Mouse (Mus musculus) layer of hippocampus, postnatal 25 days (tissue): ENCODE results near the gene Sec61b. TPM values are rescaled to one million over a fixed set of nuclear protein-coding genes. Genes with fewer than 3 reads are reported as not detected.
A peak's percentile ranks its signal among the peaks of the same experiment; 100 is the strongest.

Source experiments
- DNase-seq, 2 experiments: peaks; one replicate each; pipeline ENCODE4 v3.0.0; 2022; ENCODE audit warnings: mixed read lengths in 2 of 2, low spot score in 1 of 2; ENCODE audit errors: extremely low spot score in 1 of 2
- total RNA-seq, 2 experiments: library from RNA; stranded (reverse); gene quantifications; 2 replicates each; pipeline ENCODE4 v1.2.3; 2021

The Sec61b gene
- total RNA-seq, 2 experiments from 2014 or later = 48.0 to 56.8 TPM

GRCm38 (mm10) chr4:47480095-47480494, 5.6 kb downstream of the Sec61b start:
- DNase-seq = no peak

GRCm38 (mm10) chr4:47480576-47480975, 6.1 kb downstream of the Sec61b start:
- DNase-seq = no peak

DNA sequence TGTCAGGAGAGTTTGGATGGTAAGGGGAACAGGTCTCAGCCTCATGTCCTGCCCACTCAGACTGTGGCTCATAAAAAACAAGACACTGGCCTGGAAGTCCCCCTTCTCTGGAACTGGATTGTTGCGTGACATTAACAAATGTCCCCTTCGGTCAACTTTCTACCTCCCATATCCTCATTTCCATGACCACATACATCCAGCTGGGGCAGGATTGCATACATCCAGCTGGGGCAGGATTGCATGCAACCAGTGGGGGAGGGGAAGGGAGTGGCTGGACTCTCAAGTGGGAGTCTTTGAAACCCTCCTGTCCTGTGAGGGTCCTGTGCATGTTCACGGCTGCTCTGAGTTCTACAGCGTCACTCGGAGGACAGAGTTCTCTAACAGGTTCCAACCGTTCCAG, 16.8 kb downstream of the Sec61b start:
- DNase-seq = no peak

DNA sequence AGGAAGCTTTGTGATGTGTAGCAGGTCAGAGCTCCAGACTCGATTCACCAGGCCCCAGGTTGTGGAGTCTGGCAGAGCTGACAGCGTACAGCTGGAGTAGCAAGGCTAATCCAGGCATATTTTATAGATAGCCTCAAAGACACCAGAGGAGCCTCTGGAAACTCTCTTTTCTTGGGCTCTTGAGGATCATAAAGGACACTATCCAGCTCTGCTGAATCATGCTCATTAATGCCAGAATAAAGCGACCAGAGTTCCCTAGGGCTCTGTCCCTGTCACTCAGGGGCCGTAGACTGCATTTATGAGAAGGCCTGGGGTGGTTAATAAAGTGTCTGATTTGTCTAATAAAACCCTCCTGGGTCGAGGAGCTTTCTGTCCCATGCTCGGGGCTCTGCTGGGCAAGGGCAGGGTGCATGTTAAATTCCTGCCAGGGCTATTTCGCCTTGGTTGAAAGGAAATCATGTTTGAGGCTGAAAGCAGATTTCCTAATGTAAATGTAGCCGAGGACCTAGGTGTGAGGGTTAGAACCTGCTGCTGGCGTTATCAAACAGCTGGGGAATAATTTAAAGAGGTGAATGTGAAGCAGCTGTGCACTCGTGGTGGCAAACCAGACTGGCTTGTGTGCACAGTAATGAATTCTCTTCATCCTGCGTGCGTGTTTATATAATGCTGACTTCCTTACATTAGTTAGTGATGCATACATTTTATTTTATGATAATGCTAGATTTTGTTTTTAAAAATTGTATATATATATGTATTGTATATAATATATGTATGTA, 18.0 kb downstream of the Sec61b start:
- DNase-seq = no peak

DNA sequence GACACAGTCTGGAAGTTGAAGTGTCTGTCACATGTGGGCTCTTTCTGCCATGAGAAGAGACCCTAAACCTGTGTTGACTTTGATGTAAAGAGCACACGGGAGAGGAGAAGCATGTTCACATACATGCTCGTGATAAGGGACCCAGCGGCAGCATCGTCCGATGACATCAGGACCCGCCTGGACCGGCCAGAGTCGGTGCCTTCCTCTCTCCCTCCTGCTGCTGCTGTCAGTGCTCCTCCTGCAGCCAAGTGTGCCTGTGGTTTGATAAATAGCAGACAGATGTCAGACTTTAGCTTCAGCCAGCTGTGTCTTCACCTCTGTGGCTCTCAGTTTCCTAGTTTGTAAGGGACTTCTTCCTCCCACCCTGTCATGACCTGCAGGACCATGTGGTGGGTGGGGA, 19.0 kb downstream of the Sec61b start:
- no peak for DNase-seq

- no peak for DNase-seq
These were observed 19.7 kb downstream of the Sec61b start for GRCm38 (mm10) chr4:47494137-47494536.

GRCm38 (mm10) chr4:47494686-47495085, 20.2 kb downstream of the Sec61b start:
- no peak for DNase-seq

DNA sequence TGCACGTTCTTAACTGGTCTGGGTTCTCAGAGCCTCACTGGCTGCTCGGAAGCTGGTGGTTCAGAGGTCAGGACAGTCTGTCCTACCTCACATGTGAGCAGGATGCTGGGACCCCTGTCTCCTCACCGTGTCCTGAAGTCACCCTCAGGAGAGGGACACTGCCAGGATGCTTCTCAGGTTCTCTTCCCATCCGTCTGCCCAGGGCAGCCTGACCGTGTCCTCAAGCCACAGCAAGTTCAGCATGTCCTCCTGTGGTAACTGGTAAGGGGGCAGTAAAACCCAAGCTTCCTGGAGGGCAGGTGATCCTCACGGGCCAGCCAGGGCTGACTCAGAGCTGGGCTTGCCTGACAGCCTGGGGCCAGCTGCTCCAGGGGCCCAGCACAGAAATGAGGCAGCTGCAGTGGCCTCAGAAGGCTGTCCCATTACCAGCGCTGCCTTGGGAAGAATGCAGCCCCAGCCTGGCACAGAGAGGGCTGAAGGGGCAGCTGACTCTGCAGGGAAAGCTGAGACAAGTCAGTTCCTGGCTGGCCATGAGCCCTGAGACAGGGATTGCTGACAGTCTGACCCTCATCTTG, 23.4 kb downstream of the Sec61b start:
- DNase-seq = no peak

DNA sequence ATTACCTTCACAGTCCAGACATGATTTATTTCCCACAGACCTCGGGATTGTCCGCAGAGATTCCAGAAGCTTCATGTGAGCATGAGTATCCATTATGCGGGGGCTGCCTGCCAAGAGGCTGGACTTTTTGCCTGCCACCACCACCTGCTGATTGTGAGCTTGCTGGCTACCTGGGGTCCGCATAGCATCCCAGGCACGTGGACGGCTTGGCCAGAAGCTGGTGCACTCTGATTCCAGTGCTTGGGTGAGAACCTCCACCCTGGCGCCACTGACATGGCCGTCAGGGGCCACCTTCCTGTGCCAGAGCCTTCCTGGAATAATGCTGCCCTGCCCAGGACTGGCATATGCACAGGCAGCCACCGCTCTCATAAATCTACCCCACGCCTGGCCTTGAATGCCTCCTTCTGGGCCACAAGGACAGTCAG, 24.7 kb downstream of the Sec61b start:
- DNase-seq = no peak

DNA sequence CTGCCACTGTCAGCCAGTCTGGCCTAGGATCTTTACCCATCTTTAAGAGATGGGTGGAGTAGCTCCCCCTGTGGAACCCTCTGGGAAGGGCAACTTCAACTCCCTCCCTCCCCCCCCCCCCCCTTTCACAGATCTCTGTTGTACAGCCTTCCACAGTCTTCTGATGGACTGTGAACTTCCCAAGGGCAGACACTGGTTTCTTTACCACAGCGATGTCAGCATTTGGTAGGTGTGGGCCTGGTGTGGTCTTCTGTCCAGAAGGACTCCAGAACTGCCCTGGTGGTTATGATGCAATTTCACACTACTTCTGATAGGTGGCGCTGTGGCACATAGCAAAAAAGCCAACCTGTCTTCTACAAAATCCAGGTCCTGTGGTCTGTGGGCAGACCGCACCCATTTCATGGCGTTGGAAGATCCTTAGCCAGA, 28.1 kb downstream of the Sec61b start:
- peak in 1 of 2 experiments; percentile 33 for DNase-seq

- DNase-seq = no peak
These were observed 28.6 kb downstream of the Sec61b start for GRCm38 (mm10) chr4:47503045-47503444.

DNA sequence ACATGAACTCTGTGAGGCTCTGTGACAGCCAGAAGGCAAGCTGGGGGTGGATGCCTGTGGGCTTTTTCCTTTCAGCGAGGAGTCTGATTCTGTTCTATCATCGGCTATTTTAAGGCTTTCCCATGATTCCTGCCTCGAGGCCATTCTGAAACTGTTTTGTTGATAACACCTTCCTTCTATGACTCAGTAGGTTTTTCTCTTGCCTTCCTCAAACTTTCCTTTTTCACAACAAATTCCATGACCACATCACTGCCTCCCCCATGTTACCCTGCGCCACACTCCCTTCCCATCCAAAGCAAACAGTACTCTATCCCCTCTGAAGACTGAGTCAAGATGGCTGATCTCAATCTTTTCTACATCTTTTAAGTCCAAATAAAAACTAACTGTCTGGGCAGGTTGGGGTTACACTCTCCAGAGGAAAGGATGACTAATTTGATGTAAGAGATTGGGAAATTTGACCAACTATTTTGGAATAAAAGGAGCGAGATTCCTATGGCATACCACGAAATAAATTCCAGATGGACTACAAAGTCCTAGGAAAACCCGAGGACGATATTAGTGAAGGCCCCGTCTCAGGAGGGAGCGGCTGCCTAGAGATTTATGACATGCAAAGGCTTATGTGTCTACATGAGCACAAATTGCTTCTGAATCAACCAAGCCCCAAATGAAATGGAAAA, 30.5 kb downstream of the Sec61b start:
- no peak for DNase-seq

DNA sequence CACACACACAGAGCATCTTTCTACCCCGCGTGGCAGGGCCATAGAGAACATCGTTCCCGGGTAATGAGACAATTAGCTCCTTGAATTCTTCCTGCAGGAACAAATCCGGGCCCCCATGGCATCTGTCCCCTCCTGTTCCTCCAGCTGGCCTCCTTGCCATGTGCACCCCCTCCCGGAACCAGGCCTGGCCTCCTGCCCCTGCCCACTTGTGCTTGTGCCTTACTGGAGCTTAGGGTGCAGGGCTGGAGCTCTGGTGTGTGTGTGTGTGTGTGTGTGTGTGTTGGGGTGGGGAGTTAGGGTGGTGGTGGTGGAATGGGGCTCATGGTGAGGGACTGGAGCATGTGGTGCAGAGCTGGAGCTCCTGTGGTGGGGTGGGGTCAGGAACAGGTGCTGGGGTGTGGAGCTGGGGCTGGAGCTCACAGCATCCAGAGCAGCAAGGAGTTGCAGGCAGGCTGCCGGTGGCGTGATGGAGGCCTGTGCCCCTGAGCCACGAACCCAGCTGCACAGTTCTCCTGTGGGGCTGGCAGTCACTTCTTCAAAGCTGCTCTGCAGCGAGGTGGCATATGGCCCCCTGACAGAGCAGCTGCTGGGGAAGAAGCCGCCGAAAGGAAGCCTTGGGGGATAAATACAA, 44.2 kb downstream of the Sec61b start:
- peak; percentile 51 to 52 for DNase-seq

GRCm38 (mm10) chr4:47520076-47520475, 45.6 kb downstream of the Sec61b start:
- no peak for DNase-seq

DNA sequence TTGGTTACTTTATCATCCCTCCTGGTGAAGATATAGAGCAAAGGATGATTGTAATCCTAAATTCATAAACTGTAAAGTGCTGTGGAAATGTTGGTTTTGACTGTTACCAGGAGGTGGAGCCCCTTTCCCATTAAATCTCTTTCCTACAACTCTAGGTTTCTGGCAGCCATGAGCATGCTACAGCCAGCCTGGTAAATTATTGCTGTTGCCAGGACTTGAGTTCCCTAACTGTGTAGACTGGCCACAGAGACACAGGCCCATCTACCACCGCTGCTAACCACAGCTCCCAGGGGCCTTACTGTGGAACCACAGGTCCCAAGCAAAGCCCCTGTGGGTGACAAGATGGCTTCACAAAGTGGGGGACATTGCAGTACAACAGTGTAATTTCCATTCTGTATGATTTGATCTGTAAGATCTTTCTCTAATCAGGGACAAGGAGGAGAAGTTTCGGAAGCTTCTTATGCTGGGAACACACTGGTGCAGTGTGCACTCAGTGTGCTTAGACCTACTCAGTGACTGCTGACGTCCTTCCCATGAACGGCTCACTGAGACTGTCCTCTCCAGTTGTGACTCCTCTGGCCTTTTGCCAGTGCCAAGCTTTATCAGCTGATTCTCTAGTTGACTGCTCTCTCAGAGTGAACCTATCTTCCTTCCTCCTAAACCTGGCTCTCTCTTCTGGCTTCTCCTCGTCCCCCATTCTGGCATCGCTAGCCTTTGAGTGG, 47.6 kb downstream of the Sec61b start:
- DNase-seq = peak; percentile 23 to 27

DNA sequence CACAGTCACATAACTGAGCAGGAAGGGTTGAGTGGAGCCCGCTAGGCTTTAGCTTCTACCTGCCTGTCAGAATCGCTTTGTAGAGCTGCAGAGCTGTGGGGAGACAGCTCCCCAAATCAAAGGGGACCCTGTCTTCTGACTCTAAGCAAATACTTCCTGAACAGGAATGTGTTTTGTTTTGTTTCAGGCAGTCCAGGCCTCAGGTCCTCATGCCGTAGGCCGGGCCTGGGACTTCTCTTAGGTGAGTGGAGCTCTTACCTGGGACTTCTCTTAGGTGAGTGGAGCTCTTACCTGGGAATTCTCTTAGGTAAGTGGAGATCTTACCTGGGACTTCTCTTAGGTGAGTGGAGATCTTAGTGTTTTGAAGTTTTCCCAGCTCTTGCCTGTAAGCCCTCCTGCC, 55.4 kb downstream of the Sec61b start:
- DNase-seq = no peak
